Mouse (Mus musculus) midbrain, embryonic 15.5 days (tissue): ENCODE measurements around the gene Pard3. TPM values are rescaled to one million over a fixed set of nuclear protein-coding genes. Genes with fewer than 3 reads are reported as not detected.

ENCODE experiments used
- ATAC-seq: fragments of 200-750 bp; cut with Nextera tagmentation; replicated peaks from 2 replicates; pipeline ENCODE4 v1.8.0; 2017; ENCODE audit warnings: moderate TSS enrichment
- H3K27ac ChIP-seq: fragments of 300-500 bp; sonication (generic); 2 replicates; pipeline ENCODE4 v1.5.1; 2015; ENCODE audit warnings: mild to moderate bottlenecking, inconsistent platforms
- H3K27me3 ChIP-seq: fragments of 300-500 bp; sonication (generic); replicated peaks from 2 replicates; pipeline ENCODE4 v1.6.1; 2015; ENCODE audit warnings: inconsistent platforms
- H3K36me3 ChIP-seq: fragments of 300-500 bp; sonication (generic); replicated peaks from 2 replicates; pipeline ENCODE4 v1.6.1; 2015; ENCODE audit warnings: inconsistent platforms
- H3K4me1 ChIP-seq: fragments of 300-500 bp; sonication (generic); 2 replicates; pipeline ENCODE4 v1.6.1; 2015; ENCODE audit warnings: inconsistent platforms
- H3K4me2 ChIP-seq: fragments of 300-500 bp; sonication (generic); 2 replicates; pipeline ENCODE4 v1.6.1; 2015; ENCODE audit warnings: inconsistent platforms, mild to moderate bottlenecking, moderate library complexity
- H3K4me3 ChIP-seq: fragments of 300-500 bp; sonication (generic); 2 replicates; pipeline ENCODE4 v1.5.1; 2015; ENCODE audit warnings: mild to moderate bottlenecking, inconsistent platforms
- H3K9ac ChIP-seq: fragments of 300-500 bp; sonication (generic); 2 replicates; pipeline ENCODE4 v1.6.1; 2015; ENCODE audit warnings: mild to moderate bottlenecking, inconsistent platforms
- H3K9me3 ChIP-seq: fragments of 300-500 bp; sonication (generic); 2 replicates; pipeline ENCODE4 v1.6.1; 2016; ENCODE audit warnings: inconsistent platforms
- WGBS: fragments of 180-500 bp; shearing (Covaris S2); methylation state at CpG from one replicate; pipeline ENCODE4 v1.1.7; 2015; ENCODE audit warnings: mixed read lengths; 5-methylcytosine and 5-hydroxymethylcytosine counted together
- polyA plus RNA-seq: library from polyadenylated mRNA; unstranded; fragments of >200 nt; fragmentation: Nextera tagmentation; extraction: Ambion mirVana; gene quantifications from 2 replicates; pipeline ENCODE4 v1.2.1, GENCODE M21; 2015

Gene Pard3
- polyA plus RNA-seq, 1 experiment from 2014 or later = 21.6 TPM

GRCm38 (mm10) chr8:127191824-127192223, 128.1 kb downstream of the Pard3 start:
- Histone ChIP-seq H3K4me1 (peaks cover 52% of the 10 kb centered on the region), H3K9me3 (no peaks in the 10 kb centered on the region), H3K27ac (peak overlapping the region; percentile 72), H3K27me3 (no peaks in the 10 kb centered on the region), H3K4me2 (no peak overlapping the region), H3K36me3 (no peaks in the 10 kb centered on the region), H3K4me3 (no peak overlapping the region), H3K9ac (no peak overlapping the region)
- 27% methylated on average over 6 of the region's 6 CpGs for WGBS
- no peak for ATAC-seq

GRCm38 (mm10) chr8:127192331-127192730, 128.6 kb downstream of the Pard3 start:
- Histone ChIP-seq H3K4me3 (no peak overlapping the region), H3K4me1 (peaks cover 48% of the 10 kb centered on the region), H3K27ac (peak overlapping the region; percentile 72), H3K9me3 (no peaks in the 10 kb centered on the region), H3K27me3 (no peaks in the 10 kb centered on the region), H3K36me3 (no peaks in the 10 kb centered on the region), H3K9ac (no peak overlapping the region), H3K4me2 (no peak overlapping the region)
- WGBS = 76% methylated on average over 10 of the region's 10 CpGs
- ATAC-seq = no peak

- Histone ChIP-seq H3K4me3 (no peak overlapping the region), H3K27ac (0 out of 2 replicates have a peak overlapping the region, but pooled peaks have one; percentile 1), H3K9me3 (no peaks in the 10 kb centered on the region), H3K36me3 (no peaks in the 10 kb centered on the region), H3K27me3 (no peaks in the 10 kb centered on the region), H3K4me2 (no peak overlapping the region), H3K9ac (no peak overlapping the region), H3K4me1 (peaks cover 48% of the 10 kb centered on the region)
- no peak for ATAC-seq
- WGBS = 73% methylated on average over 6 of the region's 6 CpGs
Measured at GRCm38 (mm10) chr8:127193375-127193774, 129.7 kb downstream of the Pard3 start.

- no peak overlapping the region; the same call in 1 of the 2 replicates for H3K4me2 ChIP-seq
Measured at GRCm38 (mm10) chr8:127194786-127195407, 131.2 kb downstream of the Pard3 start.

DNA sequence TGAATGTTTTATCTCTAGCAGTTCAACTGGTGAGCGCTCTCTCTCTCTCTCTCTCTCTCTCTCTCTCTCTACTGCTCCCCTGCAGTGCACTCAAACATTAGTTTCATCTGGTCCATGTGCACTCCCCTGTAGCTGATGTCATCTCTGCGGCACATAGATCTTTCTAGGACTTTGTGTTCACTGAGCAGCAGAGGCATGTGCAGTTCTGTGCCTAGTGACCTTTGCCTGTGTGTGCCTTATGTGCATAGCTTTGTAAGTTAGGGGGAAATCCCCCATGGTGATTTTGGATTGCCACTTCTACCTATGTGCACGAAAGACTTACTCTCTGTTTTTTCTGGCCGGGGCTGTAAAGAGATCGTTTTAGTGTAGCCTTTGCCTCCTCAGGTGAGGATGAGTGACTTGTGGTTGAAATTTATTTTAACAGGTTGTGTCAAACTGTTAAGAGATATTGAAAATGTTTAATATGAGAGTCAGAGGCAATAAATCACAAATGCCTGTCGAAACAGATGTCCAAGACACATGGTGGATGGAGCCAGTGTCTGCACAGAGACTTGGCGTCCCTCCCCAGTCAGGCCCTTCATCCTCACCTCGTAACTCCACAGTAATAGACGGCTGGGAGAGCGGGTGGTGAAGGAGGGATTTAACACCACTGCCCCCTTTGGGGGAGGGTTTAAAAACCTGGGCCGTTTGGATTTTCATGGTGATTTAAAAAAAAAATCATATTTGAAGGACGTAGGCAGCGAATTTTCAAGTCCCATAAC, 133.0 kb downstream of the Pard3 start:
- no peaks in the 10 kb centered on the region for H3K27me3 ChIP-seq
- WGBS = 74% methylated on average over 13 of the region's 13 CpGs
- ATAC-seq = no peak
- H3K4me1 ChIP-seq = peaks cover 26% of the 10 kb centered on the region
- no peak overlapping the region for H3K4me2 ChIP-seq
- H3K27ac ChIP-seq = no peak overlapping the region
- no peaks in the 10 kb centered on the region for H3K36me3 ChIP-seq
- H3K4me3 ChIP-seq = no peak overlapping the region
- no peaks in the 10 kb centered on the region for H3K9me3 ChIP-seq
- H3K9ac ChIP-seq = no peak overlapping the region

More at GRCm38 (mm10) chr8:127194786-127195407, 131.2 kb downstream of the Pard3 start:
- 35% methylated on average over 15 of the region's 15 CpGs for WGBS
- no peak overlapping the region for H3K9ac ChIP-seq
- H3K27me3 ChIP-seq = no peaks in the 10 kb centered on the region
- H3K4me1 ChIP-seq = peaks cover 42% of the 10 kb centered on the region
- no peak overlapping the region for H3K4me3 ChIP-seq
- peak overlapping the region; percentile 65 for H3K27ac ChIP-seq
- no peaks in the 10 kb centered on the region for H3K9me3 ChIP-seq
- no peaks in the 10 kb centered on the region for H3K36me3 ChIP-seq
- 0 out of 2 replicates have a peak, but pooled peaks have one; percentile 17 for ATAC-seq

GRCm38 (mm10) chr8:127207455-127207854, 143.8 kb downstream of the Pard3 start:
- 22% methylated on average over 4 of the region's 4 CpGs for WGBS
- no peaks in the 10 kb centered on the region for H3K36me3 ChIP-seq
- no peaks in the 10 kb centered on the region for H3K27me3 ChIP-seq
- no peak overlapping the region for H3K9ac ChIP-seq
- H3K4me2 ChIP-seq = no peak overlapping the region
- H3K4me1 ChIP-seq = peaks cover 13% of the 10 kb centered on the region
- no peaks in the 10 kb centered on the region for H3K9me3 ChIP-seq
- no peak overlapping the region for H3K4me3 ChIP-seq
- ATAC-seq = no peak
- no peak overlapping the region for H3K27ac ChIP-seq

DNA sequence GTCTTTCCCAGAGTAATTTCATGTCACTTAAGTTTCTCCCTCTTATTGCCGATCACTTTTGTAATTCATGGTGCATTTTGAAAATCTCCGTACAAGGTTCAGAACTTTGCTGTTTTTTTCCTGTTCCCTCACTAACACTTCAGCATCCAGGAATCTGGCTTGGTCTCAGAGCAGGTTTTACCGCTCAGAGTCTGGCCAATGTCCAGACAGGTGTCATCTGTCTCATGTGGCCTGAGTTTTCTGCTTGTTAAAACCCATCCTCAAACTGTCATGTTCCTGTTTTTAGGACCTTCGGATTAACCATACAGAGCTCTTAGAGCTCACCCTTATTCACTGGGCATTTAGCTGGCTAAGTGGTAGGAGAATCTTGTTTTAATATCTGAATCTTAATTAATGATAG, 146.9 kb downstream of the Pard3 start:
- no peak overlapping the region for H3K4me3 ChIP-seq
- H3K9me3 ChIP-seq = no peaks in the 10 kb centered on the region
- 87% methylated on average over 4 of the region's 4 CpGs for WGBS
- ATAC-seq = no peak
- H3K4me2 ChIP-seq = no peak overlapping the region
- peaks cover 23% of the 10 kb centered on the region for H3K4me1 ChIP-seq
- H3K9ac ChIP-seq = no peak overlapping the region
- no peaks in the 10 kb centered on the region for H3K36me3 ChIP-seq
- no peak overlapping the region for H3K27ac ChIP-seq
- no peaks in the 10 kb centered on the region for H3K27me3 ChIP-seq

DNA sequence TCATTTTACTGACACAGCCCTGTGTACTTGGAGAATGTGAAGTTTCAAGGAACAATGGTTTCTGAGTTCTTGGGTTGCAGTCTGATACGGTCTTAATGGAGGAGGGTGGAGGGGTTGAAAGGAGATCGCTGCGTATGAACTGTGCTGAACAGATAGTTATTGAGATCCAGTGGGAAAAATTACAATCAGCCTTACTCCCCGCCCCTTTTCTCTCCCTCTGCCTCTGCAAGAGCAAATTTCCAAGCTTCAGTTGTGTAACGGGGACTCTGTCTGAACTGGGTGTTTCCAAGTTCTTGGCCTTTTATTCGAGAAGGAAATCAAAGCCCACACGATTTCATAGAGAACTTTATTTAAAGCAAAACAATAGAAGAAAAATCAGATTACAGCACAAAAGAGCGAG, 150.6 kb downstream of the Pard3 start:
- H3K27ac ChIP-seq = peak overlapping the region; percentile 60
- no peak overlapping the region for H3K4me3 ChIP-seq
- no peak for ATAC-seq
- H3K36me3 ChIP-seq = no peaks in the 10 kb centered on the region
- no peak overlapping the region for H3K9ac ChIP-seq
- no peaks in the 10 kb centered on the region for H3K27me3 ChIP-seq
- peaks cover 28% of the 10 kb centered on the region for H3K4me1 ChIP-seq
- H3K4me2 ChIP-seq = no peak overlapping the region
- no peaks in the 10 kb centered on the region for H3K9me3 ChIP-seq
- WGBS = 39% methylated on average over 8 of the region's 8 CpGs

- peak; percentile 80 for ATAC-seq
Measured at GRCm38 (mm10) chr8:127214748-127215433, 151.2 kb downstream of the Pard3 start.

GRCm38 (mm10) chr8:127220206-127220605, 156.5 kb downstream of the Pard3 start:
- WGBS = 33% methylated on average over 5 of the region's 5 CpGs

More at GRCm38 (mm10) chr8:127214748-127215433, 151.2 kb downstream of the Pard3 start:
- H3K4me1 ChIP-seq = peaks cover 33% of the 10 kb centered on the region
- H3K9ac ChIP-seq = no peak overlapping the region
- no peaks in the 10 kb centered on the region for H3K9me3 ChIP-seq
- H3K27ac ChIP-seq = peak overlapping the region; percentile 60
- H3K27me3 ChIP-seq = no peaks in the 10 kb centered on the region
- no peak overlapping the region for H3K4me2 ChIP-seq
- no peak overlapping the region for H3K4me3 ChIP-seq
- H3K36me3 ChIP-seq = no peaks in the 10 kb centered on the region
- WGBS = 40% methylated on average over 4 of the region's 4 CpGs

GRCm38 (mm10) chr8:127220615-127221014, 156.9 kb downstream of the Pard3 start:
- Histone ChIP-seq H3K27ac (peak overlapping the region; percentile 49), H3K9ac (no peak overlapping the region), H3K36me3 (no peaks in the 10 kb centered on the region), H3K4me1 (peaks cover 40% of the 10 kb centered on the region), H3K4me2 (no peak overlapping the region), H3K9me3 (no peaks in the 10 kb centered on the region), H3K4me3 (no peak overlapping the region), H3K27me3 (no peaks in the 10 kb centered on the region)
- 51% methylated on average over 7 of the region's 7 CpGs for WGBS
- 0 out of 2 replicates have a peak, but pooled peaks have one; percentile 22 for ATAC-seq

More at GRCm38 (mm10) chr8:127220206-127220605, 156.5 kb downstream of the Pard3 start:
- Histone ChIP-seq H3K27me3 (no peaks in the 10 kb centered on the region), H3K4me1 (peaks cover 43% of the 10 kb centered on the region), H3K27ac (peak overlapping the region; percentile 49; the same call in 1 of the 2 replicates), H3K9me3 (no peaks in the 10 kb centered on the region), H3K36me3 (no peaks in the 10 kb centered on the region), H3K4me2 (no peak overlapping the region), H3K4me3 (no peak overlapping the region), H3K9ac (no peak overlapping the region)
- peak; percentile 35 for ATAC-seq

- Histone ChIP-seq H3K9ac (no peak overlapping the region), H3K27ac (no peak overlapping the region), H3K36me3 (no peaks in the 10 kb centered on the region), H3K27me3 (no peaks in the 10 kb centered on the region), H3K4me2 (no peak overlapping the region), H3K4me3 (no peak overlapping the region), H3K9me3 (no peaks in the 10 kb centered on the region), H3K4me1 (peaks cover 38% of the 10 kb centered on the region)
- 51% methylated on average over 3 of the region's 3 CpGs for whole genome bisulfite sequencing
- ATAC-seq = no peak
Measured at GRCm38 (mm10) chr8:127222361-127222760, 158.7 kb downstream of the Pard3 start.
